Mouse (Mus musculus) fibroblast of lung, adult 2 months (primary cell): ENCODE results near the gene Abhd2.
"Not testable (repeated sequence)": the region's sequence is repeated elsewhere in the genome, so short reads cannot be mapped to it uniquely, and the experiment has no call there.

Experiments used
- DNase-seq: peaks from one replicate; pipeline ENCODE4 v3.0.0-alpha.2; 2011; ENCODE audit warnings: low read depth

Abhd2 gene

DNA sequence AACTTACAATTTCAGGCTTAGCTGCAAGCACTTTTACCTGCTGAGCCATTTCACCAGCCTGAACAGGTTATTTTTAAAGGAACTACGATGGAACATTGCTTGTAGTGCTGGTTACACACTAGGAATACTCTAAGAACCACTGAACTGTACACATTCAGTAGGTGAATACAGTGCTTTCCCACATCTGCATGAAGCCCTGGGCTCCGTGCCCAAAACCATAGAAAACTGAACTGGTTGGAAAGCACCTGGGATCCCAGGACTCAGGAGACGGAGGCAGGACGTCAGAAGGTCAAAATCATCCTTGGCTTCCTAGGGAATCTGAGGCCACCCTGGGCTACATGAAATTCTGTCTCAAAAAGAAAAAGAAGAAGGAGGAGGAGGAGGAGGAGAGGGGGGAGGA, 6.8 kb upstream of the Abhd2 start:
- no peak for DNase-seq

DNA sequence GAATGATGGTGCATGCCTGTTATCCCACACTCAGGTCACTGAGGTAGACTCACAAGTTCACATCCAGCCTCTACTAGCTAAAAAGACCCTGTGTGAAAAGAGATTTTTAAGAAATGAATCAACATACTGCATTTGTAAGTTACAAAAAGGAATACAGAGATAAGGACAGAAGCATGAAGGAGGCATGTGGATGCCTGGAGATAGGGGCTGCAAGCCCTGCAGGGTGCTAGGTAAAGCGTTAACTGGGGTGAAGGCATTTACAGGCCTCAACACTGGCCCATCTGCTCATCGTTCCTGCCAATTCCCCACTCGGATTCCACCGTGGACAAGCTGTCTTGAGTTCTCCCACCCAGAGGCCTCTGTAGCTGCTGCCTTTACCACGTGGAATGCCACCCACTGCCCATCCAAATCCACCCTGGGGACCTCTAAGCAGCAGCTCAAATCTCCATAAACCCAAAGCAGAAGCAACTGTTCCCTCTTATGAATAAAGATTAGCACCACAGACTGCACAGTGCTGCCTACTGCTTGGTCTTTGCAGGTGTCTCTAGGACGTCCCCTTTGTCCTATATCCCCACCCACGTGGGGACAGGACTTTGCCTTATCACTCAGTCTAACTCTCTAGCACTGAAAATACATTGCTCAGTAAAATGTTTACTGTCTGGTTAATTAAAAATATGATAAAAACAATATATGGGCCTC, 5.2 kb upstream of the Abhd2 start:
- DNase-seq, result no peak

DNA sequence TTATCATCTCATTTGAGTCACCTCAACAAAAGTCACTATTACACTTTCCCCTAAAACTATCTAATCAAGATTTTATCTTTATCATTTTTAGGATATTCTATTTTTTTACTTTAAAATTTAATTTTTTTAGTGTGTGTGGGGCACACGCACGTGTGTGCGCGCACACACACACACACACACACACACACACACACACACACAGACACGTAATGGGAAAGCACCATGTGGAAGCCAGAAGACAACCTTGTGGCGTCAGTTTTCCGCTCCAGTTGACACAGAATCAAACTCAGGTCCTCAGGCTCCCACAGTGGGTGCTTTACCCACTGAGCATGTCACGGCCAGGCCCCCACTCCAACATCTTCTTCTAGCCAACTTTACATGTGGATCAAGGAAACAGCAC, 4.1 kb upstream of the Abhd2 start:
- no peak for DNase-seq

DNA sequence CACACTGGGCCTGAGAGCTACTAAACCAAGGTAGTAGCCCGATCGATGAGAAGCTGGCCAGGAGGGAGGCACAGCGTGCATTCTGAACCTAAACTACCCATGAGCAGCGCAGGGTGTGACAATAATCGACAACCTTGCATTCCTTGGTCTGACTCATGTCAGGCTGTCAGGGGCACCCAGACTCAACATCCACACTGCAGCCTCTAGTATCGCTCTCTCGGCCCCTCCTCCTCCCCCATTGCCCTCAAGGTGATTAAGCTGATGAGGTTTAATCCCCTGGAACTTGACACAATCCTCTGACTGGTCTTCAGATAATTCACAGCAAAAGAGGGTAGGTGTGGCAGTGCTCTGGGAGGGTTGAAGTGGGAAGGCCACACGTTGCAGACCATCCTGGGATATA, 3.6 kb upstream of the Abhd2 start:
- DNase-seq, result no peak

DNA sequence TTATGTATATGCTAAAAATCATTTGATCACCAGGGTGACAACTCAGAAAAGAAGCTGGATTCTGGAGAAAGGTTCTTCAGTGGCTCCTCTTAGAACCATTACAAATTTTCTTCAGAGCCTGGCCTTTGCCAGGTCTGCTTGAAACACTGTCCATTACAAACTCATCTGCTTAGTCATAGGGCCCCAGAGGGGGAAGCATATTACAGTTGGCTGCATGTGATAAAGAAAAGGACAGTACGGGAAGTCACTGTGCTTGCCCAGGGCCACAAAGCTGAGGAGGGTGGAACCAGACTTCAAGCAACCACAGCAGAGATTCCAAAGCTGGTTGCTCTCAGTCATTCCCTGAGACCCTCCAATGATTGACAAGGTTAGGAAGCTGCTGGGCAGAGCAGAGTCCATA, 3.1 kb upstream of the Abhd2 start:
- DNase-seq, result no peak

DNA sequence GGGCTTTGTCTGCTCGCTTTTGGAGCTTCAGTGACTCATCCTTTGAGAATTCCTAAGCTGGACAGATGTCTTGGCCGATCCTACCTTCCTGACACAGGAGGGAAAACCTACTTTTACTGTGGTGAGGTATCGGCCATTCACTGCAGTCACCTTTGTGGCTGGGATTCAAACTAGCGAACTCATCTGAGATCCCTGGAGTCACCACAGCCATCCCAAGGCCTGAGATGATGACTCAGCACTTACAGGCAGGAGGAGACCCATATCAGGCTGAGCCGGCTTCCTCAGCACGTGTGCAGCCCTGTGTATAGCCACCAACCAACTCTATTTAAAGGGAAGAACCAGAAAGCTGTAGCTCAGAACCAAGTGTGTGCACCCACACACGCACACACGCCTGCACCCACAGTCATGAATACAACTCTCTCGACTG, 2.0 kb upstream of the Abhd2 start:
- no peak for DNase-seq

DNA sequence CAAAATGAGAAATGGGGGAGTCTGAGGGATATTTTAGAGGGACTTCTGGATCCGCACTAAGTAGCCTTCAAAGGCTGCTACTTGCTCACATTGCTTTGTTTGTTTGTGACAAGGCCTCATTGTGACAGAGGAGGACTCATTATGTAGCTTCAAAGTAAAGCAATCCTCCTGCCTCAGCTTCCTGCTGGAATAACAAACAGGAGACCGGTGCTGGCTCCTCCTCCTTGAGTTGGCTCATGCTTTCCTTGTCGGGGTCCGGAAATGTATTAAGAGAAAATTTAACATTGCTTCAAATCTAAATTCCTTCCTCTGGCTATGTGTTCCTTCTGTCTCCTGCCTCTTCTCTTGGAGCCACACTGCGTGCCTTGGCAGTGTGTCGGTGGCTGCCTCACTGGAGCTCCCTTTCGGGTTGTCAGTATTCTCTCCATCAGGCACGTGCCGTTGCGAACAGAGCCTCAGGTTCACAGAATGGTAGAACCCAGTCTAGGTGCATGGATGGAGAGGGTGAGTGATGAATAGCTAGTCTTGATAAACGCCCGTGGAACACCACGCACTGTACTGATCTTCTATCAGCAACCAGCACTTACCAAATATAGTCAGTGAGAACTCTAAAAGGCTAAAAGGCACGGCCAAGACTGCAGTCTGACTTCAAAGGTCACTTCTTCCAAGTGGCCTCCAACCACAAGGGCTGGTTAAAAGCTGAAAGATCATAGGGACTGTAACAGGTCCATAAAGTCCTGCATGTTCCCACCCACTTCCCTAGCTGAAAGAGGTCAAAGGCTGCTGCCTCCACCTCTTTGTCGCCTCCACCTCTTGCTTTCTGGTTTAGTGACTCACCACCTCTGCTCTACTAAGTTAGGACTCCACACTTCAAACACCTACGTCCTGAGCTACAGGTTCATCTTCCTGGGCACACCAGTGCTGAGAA, 874 bp upstream of the Abhd2 start:
- no peak for DNase-seq

DNA sequence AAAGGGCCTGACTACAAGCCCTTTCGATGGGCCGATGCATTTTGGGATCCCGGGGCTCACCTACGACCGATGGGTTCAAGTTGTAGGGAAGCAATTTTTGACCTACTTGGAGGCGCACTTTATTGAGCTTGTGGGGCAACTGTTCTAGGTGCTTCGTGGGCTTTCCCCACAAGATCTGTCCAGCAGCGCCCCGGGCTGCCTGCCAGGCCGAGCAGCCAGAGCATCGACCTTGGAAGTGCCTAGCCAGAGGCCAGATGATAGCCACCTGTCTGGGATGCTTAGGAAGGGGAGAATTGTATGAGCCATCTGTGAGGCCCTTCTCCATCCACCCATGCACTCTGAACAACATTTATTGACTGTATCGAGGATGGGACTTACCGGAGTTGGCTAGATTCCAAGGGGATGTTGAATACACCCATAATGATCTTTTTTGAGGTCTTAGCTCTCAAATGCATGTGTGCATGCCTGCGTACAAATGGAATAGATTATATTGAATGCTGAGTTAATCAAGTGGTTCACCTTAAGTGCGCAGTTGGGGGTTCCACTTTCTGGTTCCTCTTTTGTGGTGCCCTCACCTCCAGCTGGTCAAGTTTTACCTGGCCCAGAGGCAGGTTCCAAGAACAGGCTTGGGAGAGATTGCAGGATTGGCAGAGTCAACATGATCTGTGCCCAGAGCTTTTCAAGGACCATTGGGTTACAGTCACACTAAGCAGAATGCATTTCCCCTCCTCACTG, 906 bp downstream of the Abhd2 start:
- DNase-seq, result no peak

DNA sequence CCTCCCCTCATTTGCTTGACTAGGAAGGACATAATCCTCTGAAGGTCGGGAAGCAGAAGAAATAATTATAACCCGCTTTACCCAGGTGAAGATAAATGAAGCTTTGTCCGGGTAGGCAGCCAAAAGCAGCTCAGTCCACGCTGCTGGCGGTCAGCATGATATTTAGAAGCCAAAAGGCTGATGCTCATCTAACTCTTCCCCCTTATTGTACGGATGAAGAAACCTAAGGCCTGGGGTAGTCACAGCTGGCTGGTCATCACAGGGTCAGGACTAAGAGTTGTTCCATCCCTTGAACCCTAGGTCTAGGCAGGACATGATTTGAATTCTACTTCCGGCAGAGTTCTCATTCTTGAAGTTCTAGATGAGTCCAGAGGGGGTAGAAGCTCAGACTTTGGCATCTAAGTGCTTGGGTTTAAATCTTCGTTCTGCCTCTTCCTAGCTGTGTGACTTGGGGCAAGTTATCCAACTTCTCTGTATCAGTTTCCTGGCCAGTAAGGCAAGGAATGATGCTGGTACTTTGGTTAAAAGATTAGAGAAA, 1.5 kb downstream of the Abhd2 start:
- DNase-seq, result no peak

DNA sequence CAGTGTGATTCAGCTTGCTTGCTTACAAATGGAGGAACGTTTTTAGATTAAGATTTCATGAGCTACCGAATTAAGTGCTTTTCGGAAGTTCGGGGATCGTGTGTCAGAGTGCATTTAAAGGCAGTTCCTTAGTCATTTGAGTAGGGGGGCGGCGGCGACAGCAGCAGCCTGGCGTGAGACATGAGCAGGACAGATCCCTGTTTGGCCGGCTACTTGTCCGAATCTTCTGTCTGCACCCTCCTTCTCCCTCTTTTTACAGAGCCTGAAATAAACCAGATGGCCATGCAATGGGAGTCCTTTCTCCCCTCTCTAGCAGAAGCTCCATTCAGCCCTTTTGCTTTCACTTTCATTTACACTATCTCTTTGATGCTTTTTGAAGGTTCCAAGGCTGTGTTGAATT, 2.3 kb downstream of the Abhd2 start:
- DNase-seq, result no peak

DNA sequence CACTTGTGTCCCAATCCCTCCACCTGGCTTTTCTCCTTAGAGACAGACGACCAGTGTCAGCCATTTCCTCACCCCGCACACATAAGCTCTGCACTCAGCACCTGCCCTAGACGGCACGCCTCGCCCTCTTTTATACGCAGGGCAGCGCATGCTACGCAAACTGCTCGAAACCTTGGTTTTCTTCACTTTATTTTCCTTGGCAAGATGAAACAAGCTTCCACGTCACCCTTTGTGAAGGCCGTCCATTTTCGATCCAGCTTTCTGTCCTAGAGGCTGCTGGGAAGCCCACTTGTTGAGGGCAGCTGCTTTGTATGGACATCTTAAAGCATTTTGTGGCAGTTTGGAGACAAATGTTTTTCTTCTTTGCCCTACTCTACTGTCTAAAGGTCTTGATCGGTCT, 5.4 kb downstream of the Abhd2 start:
- DNase-seq, result no peak

DNA sequence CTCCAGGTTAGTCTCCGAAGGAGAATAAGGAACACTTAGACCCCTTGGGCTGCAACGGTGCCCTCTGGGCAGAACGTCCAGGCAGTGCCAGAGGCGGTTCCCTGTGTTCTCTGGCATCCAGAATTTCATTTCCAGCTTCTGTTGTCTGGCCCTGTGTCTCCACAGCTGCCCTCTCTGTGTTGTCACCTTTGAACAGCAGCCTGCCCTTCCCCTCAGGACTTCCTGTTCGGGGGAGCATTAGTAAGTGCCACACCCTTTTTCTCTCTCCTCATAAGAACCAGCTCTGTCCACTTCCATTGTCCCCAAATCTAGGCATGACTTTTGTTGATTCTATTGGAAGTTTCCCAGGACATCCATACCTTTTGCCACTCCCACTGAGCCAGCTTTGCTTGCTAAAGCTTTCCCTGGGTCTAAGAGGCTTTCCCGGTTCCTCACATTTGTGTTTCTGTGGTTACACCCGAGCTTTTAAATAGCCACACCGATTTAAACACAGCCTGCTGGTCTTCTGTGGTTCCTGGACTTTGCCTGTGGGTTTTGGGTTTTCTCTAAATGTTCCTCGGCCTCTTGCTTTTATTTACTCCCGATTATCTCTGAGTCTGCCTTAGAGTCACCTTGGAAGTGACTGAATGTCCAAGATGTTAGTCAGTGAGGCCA, 6.5 kb downstream of the Abhd2 start:
- DNase-seq, result no peak

DNA sequence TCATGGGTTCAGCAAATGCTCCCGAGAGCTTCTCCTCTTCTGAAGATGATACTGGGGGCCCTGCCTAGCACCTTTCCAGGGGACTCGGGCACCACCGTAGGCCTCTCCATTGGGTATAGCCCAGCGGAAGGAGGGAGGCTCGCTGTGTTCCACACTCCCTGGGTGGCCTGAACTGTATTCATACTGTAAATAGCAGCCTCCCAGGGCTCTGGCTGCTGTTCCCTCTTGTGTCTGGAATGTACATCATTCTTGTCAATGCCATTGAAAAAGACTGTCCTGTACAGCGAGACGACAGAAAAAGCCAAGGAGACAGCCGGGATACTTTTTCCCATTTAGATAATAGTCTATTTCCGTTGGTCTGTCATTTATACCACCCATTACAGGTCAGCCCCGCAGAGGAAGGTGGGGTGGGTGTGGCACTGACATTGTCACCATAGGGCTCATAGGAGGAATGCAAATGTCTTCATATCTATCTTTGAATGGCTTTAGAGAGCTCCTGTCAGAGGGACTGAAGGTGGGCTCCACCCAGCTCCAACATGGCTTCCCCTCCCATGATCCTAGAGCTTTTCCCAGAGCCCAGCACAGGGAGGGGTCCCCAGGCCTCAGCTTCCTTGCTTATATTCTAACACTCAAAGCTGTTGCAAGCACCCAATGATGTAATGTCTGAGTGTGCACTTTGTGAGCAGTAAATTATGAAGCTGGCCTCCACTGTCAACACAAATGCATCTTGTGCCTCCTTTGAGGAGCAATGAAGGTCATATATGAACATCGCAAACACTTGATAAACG, 10.1 kb downstream of the Abhd2 start:
- DNase-seq, result no peak

DNA sequence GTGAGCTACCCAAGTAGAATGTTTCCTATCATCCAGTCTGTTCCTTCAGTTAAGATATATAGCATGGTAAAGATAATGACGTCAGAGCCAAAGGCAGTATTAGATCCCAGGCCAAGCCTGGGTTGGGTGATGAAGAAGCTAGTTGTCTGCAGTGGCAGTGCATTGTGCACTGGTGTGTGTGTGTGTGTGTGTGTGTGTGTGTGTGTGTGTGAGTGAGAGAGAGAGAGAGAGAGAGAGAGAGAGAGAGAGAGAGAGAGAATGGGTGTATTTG, 10.6 kb downstream of the Abhd2 start:
- DNase-seq, result not testable (repeated sequence)

DNA sequence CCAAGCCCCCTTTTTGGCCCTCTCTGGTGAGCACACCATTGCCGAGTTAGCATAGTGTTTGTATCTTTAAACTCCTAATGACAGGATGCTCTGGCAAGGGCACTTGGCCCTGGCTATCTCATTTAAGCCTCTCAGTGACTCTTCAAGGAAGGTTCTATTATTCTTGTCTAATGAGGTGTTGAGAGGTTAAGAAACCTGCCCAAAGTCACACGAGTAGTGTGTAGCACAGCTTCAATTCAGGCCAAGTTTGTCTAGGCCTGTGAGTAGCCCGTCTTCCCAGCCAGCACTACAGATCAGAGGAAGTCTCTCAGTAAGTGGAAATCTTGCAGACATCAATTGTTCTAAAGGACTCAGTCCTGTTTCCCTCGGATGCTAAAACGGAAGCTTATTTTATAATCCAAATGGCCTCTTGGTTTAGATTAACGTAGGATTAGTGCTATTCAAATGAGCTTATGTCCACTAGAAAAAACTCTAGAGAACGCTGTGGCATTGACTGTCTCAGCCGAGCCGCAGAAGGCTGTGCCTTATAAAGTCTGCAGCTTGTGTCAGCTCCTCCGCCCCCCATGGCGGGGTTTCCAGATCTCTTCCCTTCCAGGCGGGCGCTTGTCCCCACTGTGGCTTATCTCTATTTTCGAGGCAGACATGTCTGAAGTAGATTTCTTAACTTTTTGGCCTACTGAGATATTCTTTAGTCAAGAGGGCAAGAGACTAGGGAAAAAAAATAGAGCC, 11.3 kb downstream of the Abhd2 start:
- DNase-seq, result no peak

DNA sequence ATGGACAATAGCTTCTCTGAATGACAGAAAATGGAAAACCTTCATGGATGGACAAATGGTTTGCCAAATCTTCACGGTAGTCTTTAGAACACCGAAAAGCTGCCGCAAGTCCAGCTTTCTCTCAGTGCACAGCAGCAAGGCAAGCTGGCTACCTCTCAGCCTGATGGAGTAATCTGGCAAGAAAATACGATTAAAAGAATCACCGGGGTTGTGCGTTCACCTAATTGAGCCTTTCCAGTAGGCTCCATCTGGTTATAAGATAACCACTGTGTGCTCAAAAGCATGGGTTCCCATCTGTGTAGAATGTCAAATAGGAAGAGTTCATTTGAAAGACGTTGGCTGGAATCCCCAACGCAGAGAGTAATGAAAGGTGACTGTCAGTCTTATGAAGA, 11.9 kb downstream of the Abhd2 start:
- no peak for DNase-seq

DNA sequence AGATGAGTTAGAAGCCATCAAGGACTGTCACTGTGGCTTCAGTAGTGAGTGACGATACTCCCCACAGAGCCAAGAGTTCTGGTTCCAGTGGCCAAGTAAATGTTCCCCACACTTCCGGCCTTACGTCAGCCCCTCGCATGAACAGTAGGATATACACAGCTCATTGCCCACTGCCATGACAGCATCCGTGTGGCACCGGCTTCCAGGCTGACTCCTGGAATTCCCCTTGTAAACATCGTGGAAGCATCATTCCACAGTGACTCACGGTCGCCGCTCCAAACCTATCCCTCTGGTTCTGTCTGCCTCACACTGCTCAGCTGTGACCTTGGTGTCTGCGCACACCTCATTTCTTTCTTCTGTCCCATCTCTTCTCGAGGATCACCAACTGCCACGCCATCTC, 12.4 kb downstream of the Abhd2 start:
- DNase-seq, result no peak

DNA sequence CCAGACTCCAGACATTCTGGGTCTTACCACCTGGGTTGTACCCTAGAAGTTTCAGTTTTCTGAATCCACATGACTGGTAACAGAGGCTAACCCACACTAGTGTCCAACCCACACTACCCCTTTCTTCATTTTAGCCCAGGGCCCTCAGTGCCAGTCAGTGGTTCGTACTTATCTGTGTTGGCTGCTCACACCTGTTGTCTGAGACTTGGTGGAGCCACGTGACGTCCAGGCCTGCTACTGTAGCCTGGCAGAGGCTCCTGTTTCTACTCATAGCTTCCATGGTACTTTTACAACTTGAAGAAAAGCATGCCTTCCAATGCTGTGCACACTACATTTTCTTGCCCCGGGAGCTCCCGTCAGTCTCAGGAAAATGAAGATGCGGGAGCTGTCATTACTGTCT, 14.2 kb downstream of the Abhd2 start:
- DNase-seq, result no peak

DNA sequence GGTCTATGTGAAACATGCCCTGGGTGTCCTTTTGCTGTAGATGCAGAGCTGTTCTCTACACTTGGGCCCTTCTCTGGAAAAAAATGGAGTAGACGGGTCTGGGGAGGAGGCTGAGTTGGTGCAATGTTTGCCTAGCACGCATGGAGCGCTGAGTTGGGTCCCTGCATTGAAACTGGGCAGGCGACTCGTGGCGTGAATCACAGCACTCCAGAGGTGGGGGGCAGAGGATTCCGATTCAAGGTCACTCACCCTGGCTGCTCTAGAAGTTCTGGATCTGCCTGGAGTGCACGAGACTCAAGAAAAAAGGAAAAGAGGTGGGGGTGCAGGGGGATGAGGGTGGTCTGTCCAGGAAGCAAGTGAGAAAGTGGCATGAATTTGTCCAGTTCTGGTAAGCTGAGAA, 14.9 kb downstream of the Abhd2 start:
- DNase-seq, result no peak

DNA sequence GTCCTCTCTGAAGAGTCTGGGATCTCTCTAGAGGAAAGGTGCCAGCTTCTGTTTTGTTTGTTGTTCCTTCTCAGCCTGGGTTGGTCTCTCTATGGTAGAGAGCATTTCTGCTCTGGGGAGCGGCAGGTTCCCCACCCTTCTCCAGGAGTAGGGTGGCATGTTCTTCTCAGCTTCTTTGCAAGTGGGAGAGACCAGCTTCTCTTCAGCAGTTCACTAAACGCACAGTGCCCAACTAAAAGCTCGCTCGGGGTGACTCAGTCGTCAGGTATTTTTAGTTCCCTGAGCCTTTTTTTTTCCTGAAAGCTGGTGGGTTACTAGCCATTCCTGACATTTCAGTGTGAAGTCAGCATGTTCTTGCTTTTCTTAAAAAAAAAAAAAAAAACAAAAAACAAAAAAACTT, 15.4 kb downstream of the Abhd2 start:
- no peak for DNase-seq
